Mouse (Mus musculus): ENCODE data around the gene Nudt15. TPM values are rescaled to one million over a fixed set of nuclear protein-coding genes. Genes with fewer than 3 reads are reported as not detected.

Nudt15 gene
- total RNA-seq, 2 experiments from 2014 or later = 6.4 to 9.6 TPM

GRCm38 (mm10) chr14:73509765-73510423 lies 38.1 kb downstream of the Nudt15 start, which contains the start of gene Med4:
Gene Med4, plus strand, starts transcription at chr14:73510025.
- intact Hi-C loops (cut with DNase I) = loop anchor here (5.0 kb wide), 1 partner anchor 128 kb away; no protein-coding TSS in a partner anchor

GRCm38 (mm10) chr14:73508630-73509395 lies 39.2 kb downstream of the Nudt15 start:
- DNase-seq (ENCODE audit: low spot score) = no peak
- intact Hi-C loops (cut with DNase I) = loop anchor here (5.0 kb wide), 1 partner anchor 127 kb away; no protein-coding TSS in a partner anchor

More at GRCm38 (mm10) chr14:73509765-73510423, 38.1 kb downstream of the Nudt15 start, which contains the start of gene Med4:
- DNase-seq (ENCODE audit: low spot score) = peak; percentile 87

- no peak for DNase-seq (ENCODE audit: low spot score)
- intact Hi-C loops (cut with DNase I) = loop anchor here (5.0 kb wide), 1 partner anchor 126 kb away; no protein-coding TSS in a partner anchor
Observed at GRCm38 (mm10) chr14:73507702-73508376, 40.2 kb downstream of the Nudt15 start.

- DNase-seq (ENCODE audit: low spot score) = no peak
- intact Hi-C loops (cut with DNase I) = loop anchor here (5.0 kb wide), 1 partner anchor 125 kb away; no protein-coding TSS in a partner anchor
Observed at GRCm38 (mm10) chr14:73507200-73507599, 40.8 kb downstream of the Nudt15 start.

- no peak for DNase-seq (ENCODE audit: low spot score)
- intact Hi-C loops (cut with DNase I) = loop anchor here (5.0 kb wide), 1 partner anchor 124 kb away; no protein-coding TSS in a partner anchor
Observed at GRCm38 (mm10) chr14:73506283-73506682, 41.8 kb downstream of the Nudt15 start.

- intact Hi-C loops (cut with DNase I) = loop anchor here (2.0 kb wide), 1 partner anchor 27 kb away; no protein-coding TSS in a partner anchor
- no peak for DNase-seq (ENCODE audit: low spot score)
Observed at GRCm38 (mm10) chr14:73503237-73503933, 44.7 kb downstream of the Nudt15 start.

- DNase-seq (ENCODE audit: low spot score) = no peak
- intact Hi-C loops (cut with DNase I) = loop anchor here (2.0 kb wide), 1 partner anchor 26 kb away; no protein-coding TSS in a partner anchor
Observed at GRCm38 (mm10) chr14:73502591-73503184, 45.4 kb downstream of the Nudt15 start.

- intact Hi-C loops (cut with DNase I) = loop anchor here (2.0 kb wide), 1 partner anchor 25 kb away; no protein-coding TSS in a partner anchor
- no peak for DNase-seq (ENCODE audit: low spot score)
Observed at GRCm38 (mm10) chr14:73501721-73502120, 46.3 kb downstream of the Nudt15 start.

GRCm38 (mm10) chr14:73501283-73501682 lies 46.8 kb downstream of the Nudt15 start:
- no peak for DNase-seq (ENCODE audit: low spot score)
- intact Hi-C loops (cut with DNase I) = no loop called here

- intact Hi-C loops (cut with DNase I) = no loop called here
- no peak for DNase-seq (ENCODE audit: low spot score)
Observed at GRCm38 (mm10) chr14:73495753-73496152, 52.3 kb downstream of the Nudt15 start.

- DNase-seq (ENCODE audit: low spot score) = no peak
- intact Hi-C loops (cut with DNase I) = no loop called here
Observed at GRCm38 (mm10) chr14:73494122-73494521, 53.9 kb downstream of the Nudt15 start.

GRCm38 (mm10) chr14:73493356-73493755 lies 54.7 kb downstream of the Nudt15 start:
- intact Hi-C loops (cut with DNase I) = no loop called here
- no peak for DNase-seq (ENCODE audit: low spot score)

- intact Hi-C loops (cut with DNase I) = no loop called here
- no peak for DNase-seq (ENCODE audit: low spot score)
Observed at GRCm38 (mm10) chr14:73486641-73487040, 61.4 kb downstream of the Nudt15 start.

GRCm38 (mm10) chr14:73484366-73485110 lies 63.5 kb downstream of the Nudt15 start:
- no peak for DNase-seq (ENCODE audit: low spot score)
- intact Hi-C loops (cut with DNase I) = no loop called here

- DNase-seq (ENCODE audit: low spot score) = no peak
Observed at GRCm38 (mm10) chr14:73483516-73484229, 64.4 kb downstream of the Nudt15 start.

GRCm38 (mm10) chr14:73479771-73480170 lies 68.3 kb downstream of the Nudt15 start:
- no peak for DNase-seq (ENCODE audit: low spot score)
- intact Hi-C loops (cut with DNase I) = no loop called here

More at GRCm38 (mm10) chr14:73483516-73484229, 64.4 kb downstream of the Nudt15 start:
- intact Hi-C loops (cut with DNase I) = no loop called here

GRCm38 (mm10) chr14:73478321-73478720 lies 69.7 kb downstream of the Nudt15 start:
- intact Hi-C loops (cut with DNase I) = no loop called here
- no peak for DNase-seq (ENCODE audit: low spot score)

GRCm38 (mm10) chr14:73477077-73477476 lies 71.0 kb downstream of the Nudt15 start:
- DNase-seq (ENCODE audit: low spot score) = no peak
- intact Hi-C loops (cut with DNase I) = loop anchor here (2.0 kb wide), 1 partner anchor 26 kb away; no protein-coding TSS in a partner anchor
